Mouse (Mus musculus): Measurements from ENCODE around the gene Tfcp2l1.

The Tfcp2l1 gene

DNA sequence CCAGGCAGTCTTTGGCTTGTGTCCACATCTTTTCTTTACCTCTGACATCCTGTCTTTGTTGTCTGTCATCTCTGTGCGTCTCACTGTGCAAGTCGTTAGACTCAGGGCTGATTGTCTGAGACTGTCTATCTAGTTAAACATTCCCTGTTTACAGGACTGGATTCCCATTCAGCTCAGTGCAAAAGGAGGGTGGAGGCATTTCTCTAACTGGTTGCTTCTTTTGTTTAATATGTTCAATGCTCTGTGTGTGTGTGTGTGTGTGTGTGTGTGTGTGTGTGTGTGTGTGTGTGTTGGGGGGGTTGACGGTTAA lies 23.0 kb downstream of the Tfcp2l1 start:
- DNase-seq (ENCODE audit: low read depth, low spot score): no peak

DNA sequence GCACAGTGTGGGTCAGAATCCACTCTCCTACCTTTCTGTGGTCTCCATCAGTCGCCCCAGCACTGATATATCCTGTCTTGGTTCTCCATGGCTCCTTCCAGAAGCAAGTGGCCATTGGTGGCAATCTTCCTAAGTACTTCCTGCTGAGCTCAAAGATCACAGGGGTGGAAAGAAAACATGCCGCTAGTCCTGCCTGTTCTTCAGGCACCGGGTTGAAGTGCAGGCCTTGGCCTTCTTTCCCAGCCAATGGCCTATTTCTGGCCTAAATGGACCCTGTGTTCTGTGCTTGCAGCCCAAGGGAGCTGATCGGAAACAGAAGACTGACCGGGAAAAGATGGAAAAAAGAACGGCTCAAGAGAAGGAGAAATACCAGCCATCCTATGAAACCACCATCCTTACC lies 31.0 kb downstream of the Tfcp2l1 start:
- no peak for DNase-seq (ENCODE audit: low read depth, low spot score)

DNA sequence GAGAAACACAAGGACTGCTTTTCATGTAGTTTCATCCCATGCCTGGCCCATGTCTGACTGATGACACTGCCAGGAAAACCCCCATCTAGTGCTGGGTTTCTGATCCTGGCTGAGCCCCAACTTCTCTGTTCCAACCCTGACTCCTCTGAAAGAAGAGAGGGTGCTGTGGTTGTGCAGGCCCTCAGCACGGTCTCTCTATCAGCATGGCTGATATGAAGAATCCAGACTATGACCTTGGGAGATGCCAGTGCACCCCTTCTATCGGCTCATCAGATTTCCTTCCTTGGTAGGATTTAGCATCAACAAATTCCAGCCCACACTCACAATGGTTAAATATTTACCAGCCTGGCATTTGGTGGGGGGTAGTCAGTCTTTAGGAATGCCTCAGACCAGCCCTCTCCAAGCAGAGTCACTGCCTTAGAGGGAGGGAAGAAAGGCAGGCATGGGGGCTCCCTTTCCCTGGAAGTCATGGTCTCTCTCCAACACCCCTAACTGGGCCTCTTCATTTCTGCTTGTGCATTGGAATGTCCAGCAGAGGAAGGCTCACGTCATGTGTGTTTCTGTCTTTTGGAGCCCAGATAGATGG lies 33.2 kb downstream of the Tfcp2l1 start:
- no peak for DNase-seq (ENCODE audit: low read depth, low spot score)

DNA sequence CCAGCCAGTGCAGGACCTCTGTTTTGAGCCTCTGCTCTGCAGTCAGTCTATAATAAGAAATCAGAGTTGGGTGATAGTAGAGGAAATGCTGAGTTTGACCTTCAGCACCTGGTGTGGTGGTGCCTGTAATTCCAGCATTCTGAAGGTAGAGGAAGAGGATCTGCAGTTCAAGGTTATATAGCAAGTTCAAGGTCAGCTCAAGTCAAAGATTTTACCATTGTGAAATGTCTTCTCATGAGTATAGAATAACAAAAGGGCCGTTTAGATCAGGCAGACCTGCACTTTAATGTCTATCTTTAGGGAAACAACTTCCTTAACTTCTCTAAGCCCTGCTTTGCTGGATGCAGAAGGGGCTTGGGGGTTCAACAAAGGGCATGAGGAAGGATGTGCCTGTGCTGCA lies 35.3 kb downstream of the Tfcp2l1 start:
- no peak for DNase-seq (ENCODE audit: low read depth, low spot score)

DNA sequence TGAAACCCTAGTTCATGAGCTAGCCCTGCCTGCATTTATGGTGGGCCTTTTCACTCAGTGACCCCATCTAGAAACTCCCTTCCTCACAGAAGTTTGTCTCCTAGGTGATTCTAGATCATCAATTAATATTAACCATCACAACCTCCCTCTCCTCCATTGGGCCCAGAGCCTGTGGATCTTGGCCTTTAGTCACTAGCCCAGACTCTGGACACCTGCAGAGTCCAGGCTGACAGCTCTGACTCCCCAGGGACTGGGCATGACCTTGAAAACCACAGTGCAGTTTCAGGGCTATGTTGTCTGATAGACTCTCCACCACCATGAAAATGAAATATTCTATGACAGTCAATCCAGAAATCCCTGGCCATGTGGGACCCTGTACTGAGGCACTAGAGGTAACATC lies 39.8 kb downstream of the Tfcp2l1 start:
- no peak for DNase-seq (ENCODE audit: low read depth, low spot score)

DNA sequence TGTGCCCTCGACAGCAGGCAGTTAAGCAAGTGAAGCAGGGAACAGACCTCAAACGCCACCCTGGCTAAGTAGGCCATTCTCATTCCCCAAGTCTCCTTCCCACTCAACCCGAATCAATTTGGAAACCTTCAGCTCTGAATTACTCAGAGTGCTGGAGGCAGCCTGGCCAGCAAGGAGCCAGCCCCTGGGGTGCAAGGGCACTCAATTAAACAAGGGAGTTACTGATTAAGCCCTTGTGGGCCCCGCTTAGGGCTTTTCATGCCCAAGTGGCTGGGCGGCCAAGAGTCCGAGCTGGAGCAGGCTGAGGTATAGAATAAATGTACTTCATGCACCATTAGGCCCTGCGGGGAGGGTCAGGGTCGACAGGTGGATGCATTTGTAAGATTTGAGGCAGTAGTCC lies 44.5 kb downstream of the Tfcp2l1 start:
- no peak for DNase-seq (ENCODE audit: low read depth, low spot score)

DNA sequence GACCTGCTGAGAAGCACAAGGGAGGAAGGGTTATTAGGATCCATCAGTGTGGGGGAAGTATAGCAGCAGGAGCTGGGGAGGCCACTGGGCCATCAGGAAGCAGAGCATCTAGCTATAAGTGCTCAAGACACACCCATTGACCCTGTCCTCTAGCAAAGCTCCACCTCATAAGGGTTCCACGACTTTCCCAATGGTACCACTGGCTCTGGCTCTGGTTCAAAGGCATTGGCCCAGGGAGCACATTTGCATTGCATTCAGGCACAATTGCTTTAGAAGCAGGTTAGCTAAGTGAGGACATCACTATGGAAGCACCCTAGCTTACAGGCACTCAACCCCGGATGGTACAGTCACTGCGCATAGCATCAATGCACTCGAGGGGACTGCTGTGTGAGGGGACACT lies 46.4 kb downstream of the Tfcp2l1 start:
- no peak for DNase-seq (ENCODE audit: low read depth, low spot score)

DNA sequence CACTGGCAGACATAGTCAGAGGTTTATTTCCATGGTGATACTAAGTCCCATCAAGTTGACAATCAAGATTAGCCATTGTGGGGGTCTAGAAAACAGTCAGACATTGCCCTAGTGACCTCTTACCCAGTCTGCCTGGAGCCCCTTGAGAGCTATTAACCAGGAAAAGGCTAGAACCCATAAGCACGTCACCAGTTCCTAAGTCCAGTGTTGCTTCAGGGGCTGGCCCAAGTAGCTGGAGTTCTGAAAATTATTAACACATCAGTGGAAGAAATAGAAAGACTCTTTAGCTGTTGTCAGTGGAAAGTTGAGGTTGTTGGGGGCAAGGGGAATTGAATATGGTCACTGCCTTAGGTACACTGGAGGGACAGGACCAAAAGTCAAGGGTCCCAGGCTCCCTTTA lies 54.2 kb downstream of the Tfcp2l1 start:
- no peak for DNase-seq (ENCODE audit: low read depth, low spot score)

DNA sequence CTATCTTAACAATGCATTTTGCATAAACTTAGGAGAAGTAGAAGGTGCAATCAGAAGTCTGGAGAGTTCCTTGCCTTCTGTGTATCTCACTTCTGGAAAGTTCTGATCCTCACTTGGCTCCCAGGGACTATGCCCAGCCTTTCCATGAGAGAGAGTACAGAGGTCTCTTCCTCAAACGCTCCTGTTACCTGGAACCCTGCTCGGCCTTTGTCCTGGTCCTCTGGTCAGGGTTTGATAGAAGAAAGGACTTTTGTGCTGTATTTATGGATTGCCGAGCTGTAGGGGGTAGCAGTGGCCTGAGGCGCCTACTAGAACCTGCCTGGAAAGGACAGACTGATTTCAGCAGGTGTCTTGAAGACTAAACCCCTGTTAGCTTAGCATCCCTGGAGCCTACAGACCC lies 55.9 kb downstream of the Tfcp2l1 start:
- DNase-seq (ENCODE audit: low read depth, low spot score): no peak

DNA sequence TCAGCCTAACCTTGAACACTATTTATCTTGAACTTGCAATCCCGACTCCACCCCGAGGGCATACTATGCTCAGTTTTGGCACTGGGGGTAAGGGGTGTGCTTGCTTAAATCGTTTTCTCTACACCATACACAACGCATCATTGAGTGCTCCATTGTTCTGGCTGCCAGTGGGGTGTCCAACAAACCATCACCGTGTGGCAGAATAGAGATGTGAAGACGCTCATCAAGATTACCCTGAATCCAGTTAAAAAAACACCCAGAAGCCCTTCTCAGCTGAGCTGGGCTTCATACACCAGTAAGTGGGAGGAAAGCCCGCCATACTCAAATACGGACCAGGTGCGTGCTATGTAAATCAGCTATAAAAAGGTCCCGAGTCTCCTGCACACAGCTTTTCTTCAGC lies 60.0 kb downstream of the Tfcp2l1 start:
- no peak for DNase-seq (ENCODE audit: low read depth, low spot score)

DNA sequence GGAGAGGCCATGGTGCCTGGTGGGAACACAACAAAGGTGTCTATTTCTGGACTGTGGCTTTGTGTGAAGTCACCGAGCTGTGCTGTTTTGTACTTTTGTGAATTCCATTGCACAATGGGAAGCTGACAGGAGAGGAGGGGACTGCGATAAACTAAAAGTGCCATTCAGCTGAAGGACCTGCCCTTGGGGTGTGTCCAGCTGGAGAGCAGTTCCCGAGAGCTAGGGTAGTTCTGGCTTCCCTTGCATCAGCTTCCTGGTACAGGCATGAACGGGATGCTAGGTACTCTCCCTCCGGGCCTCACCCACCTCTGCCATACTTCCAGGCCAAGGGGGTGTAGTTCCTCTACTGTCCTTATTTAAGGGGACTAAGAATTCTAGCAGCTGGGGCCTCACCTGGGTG lies 62.1 kb downstream of the Tfcp2l1 start:
- DNase-seq (ENCODE audit: low read depth, low spot score): no peak

DNA sequence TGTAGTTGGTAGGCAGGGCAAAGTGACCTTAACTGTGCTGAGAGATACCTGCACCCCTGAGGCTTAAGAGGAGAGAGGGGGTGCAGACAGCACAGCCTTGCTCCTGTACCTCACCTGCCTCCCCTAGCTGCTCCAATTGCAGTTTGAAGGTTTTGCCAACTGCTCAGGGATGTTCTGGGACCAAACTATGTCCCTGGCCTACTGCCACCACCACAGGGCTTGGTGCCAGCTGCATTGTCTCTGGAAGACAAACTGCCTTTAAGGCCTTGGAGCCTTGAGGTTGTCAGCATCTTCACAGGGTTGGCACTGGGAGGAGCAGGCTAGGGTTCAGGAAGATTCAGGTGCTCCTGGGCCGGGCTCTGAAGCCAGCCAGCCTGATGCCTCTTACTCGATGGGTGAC lies 66.7 kb downstream of the Tfcp2l1 start:
- no peak for DNase-seq (ENCODE audit: low read depth, low spot score)

DNA sequence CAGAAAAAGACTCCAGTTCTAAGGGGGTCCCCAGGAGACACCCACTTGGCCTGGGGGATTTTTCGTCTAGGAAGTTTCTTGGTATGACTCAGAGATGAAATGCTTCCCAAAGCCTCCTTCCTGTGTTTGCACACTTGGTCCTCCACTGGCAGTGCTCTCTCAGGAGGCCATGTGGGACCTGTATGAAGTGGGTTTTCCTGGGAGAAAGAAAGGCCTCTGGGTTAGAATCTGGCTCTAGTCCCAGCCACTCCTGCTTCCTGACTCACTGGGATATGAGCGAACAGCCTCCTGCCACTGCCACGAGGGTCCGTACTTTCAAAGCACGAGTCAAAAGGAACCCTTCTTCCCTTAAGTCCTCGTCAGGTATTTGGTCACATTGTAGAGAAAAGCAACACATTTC lies 70.2 kb downstream of the Tfcp2l1 start:
- no peak for DNase-seq (ENCODE audit: low read depth, low spot score)

DNA sequence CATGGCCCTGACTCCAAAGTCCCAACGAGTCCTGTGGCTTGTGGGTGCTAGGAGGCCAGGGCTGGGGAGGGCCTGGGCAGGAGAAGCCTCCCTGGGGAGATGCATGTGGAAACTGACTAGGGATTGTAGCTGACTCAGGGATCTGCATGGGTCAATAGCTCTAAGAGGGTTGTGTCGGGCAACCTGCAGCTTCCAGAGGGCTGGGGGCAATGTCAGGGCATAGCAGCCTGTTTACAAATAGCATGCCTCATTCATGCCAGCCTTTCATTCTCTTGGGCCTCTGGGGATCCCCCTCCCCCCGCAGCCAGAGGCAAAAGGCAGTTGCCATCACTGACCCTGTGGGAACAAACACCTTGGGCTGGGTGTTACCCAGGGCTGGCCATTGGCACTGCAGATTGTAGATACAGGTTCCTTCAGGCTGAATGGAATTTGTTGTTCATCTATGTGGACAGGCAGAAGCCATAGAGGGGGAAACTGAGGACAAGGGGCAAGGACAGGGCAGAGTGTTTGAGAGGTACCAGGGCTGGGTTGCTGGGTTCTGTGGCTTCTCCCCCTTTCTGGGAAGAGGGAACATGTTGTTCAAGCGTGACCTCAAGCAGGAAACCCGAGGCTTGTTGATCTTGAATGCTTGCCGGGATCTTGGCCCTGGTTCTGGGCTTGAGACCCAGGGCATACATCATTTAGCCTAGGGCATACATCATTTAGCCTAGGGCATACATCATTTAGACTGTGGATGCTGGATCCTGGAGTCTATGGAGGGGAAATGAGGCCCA lies 71.6 kb downstream of the Tfcp2l1 start:
- peak; percentile 18 for DNase-seq (ENCODE audit: low read depth, low spot score)

DNA sequence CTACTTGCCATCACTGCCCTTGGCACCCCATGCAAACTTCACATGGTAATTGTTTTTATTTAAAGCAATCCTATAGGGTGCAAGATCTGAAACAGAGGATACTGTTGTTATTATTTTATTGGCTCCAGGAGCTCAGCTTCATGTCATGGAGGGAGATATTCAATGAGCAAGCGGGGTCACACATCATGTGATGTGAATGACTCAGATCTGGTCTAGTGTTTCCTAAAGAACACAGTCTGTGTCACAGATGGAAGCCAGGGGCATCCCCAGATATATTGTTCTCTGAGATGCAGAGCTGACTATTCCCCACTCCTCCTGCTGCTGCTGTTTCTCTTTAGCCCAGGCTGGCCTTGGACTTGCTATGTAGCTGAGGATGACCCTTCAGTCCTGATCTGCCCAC lies 72.2 kb downstream of the Tfcp2l1 start:
- DNase-seq (ENCODE audit: low read depth, low spot score): no peak

DNA sequence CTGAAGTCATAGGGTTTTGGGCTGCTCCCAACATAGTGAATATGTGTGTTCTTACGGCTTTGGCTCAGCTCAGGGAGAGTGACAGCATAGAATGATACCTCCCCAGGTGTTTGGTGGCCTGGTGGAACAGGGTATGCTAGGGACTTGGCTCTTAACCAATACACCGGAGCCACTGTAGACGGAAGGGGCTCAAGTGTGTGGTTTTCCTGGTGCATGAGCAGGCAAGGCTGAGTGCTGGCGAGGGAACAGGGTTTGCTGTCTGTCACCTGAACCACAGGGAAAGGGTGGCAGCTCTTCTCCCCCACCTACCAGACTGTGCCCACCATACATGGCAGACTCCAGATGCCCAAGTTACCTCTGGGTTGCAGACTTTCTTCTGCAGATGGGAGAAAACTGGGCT lies 83.9 kb downstream of the Tfcp2l1 start:
- DNase-seq (ENCODE audit: low read depth, low spot score): no peak

DNA sequence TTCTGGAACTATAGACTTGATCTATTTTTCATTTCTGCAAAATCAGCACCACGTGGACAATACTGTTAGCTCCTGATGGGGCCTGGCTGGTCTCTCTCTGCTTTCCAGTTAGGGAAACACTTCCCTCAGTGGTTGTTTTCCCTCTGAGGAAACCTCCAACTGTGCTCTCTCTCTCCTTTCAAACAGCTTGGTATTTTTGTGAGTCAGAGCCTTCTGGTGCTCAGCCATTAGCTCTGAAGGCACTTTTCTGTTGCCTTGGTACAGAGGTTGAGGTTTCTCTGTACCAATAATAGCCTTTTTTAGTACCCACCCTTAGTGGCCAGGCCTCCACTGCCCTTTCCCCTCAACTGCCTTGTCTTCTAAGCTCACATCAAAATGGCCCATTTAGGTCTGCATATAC lies 88.5 kb downstream of the Tfcp2l1 start:
- DNase-seq (ENCODE audit: low read depth, low spot score): no peak

DNA sequence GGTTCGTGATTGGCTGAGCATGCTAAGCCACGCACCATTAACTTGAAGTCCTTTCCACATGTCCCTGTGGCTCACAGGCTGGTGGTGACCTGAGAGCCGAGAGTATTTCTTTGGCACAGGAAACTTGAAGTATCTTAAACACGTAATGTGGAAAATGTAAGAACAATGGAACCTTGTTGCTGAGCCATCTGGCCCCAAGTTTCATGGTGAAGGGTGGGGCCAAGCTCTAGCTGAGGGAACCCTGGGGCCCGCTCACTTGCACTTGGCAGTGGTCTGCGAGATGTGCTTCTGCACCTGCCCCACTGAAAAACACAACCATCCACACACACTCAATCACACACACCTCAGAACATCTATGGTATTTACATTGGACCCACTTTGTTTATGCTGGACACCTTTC lies 90.3 kb downstream of the Tfcp2l1 start:
- DNase-seq (ENCODE audit: low read depth, low spot score): no peak

DNA sequence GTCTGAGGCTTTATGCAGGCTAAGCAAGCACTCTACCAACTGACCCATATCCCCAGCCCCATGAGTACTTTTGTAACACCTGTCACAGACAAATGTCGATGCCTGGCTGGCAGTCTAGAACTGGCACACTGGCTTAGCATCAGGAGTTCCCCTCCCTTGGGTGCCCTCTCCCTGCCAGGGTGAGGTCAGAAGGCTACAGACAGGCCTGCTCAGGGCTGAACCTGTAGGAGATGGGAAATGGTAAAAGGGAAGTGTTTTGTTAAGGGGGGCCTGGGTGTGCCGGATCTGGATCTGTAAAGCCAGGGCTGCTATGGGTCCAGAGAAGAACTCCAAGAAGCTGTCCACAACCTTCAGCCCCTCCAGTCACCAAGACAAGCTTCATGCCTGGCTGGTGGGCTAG lies 92.0 kb downstream of the Tfcp2l1 start:
- DNase-seq (ENCODE audit: low read depth, low spot score): peak; percentile 16

DNA sequence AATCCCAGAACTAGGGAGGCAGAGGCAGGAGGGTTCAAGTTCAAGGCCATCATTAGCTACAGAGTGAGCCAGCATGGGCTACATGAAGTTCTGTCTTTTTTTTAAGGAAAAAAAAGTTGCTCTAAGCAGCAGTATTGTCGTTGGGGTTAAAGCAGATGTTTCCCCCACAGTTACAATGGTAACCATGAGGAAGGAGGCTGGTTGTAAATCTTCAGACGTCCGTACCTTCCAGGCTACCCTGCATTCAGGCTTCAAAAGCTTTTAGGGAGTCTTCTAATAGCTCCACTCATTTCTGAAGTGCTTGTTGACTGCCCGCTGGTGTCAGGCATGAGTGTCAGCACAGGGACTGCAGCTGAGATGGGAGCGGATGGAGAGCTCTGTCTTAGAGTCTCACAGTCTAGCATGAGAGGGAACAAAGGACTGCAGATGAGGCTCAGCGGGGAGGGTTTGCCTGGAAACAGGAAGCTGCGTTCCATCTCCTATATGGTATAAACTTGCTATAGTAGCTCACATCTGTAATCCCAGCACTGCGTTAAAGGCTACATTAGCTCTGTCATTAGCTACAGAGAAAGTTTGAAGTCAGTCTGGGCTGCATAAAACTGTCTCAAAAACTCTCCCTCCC lies 92.8 kb downstream of the Tfcp2l1 start:
- DNase-seq (ENCODE audit: low read depth, low spot score): no peak

DNA sequence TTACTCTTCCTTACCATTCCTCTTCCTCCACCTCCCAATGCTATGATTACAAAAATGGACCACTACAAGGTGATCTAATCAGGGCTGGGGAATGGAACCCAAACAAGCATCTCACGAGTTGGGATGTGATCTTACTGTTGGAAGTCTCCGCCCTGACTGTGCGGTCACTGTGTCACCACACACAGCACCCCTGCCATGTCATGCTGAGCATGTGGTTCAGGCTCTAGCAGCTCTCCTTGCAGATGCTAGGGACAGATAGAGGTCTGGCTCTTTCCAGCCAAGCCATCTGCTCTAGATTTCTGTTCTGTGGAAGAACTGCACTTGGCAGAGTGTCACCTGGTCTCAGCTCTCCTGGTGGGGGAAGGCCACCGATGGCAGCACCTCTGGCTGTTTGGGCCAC lies 99.3 kb downstream of the Tfcp2l1 start:
- no peak for DNase-seq (ENCODE audit: low read depth, low spot score)

DNA sequence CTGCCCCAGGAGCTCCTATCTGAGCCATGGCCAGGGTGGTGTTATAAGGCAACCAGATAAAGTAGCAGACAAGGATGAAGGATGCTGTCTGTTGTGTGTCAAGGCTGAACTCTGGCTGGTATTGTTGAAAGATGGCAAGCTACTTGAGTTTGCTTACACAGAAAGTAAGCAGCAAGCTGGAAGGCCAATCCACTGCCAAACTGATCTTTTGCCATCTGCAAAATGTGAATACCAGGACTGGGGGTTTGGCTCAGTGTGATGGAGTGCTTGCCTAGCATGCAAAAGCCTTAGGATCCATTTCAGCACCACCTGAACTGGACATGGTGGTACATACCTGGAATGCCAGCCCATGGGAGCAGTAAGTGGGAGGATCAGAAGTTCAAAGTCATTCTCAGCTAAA lies 101.1 kb downstream of the Tfcp2l1 start:
- DNase-seq (ENCODE audit: low read depth, low spot score): no peak

Data from skeletal muscle tissue, adult 2 months (tissue).